Mouse (Mus musculus) MEL (cell line): ENCODE measurements around the gene Kansl2. TPM values are rescaled to one million over a fixed set of nuclear protein-coding genes. Genes with fewer than 3 reads are reported as not detected.
"Not testable (repeated sequence)": the region's sequence is repeated elsewhere in the genome, so short reads cannot be mapped to it uniquely, and the experiment has no call there.

Experiments used
- DNase-seq: peaks from one replicate; pipeline ENCODE4 v3.0.0; 2011; ENCODE audit warnings: low read depth, low spot score
- H3K27ac ChIP-seq: 2 replicates; pipeline ENCODE4 v1.5.1; 2012; ENCODE audit warnings: low read depth, mild to moderate bottlenecking, control low read depth, low read length, moderate library complexity; ENCODE audit not compliant: control insufficient read depth
- H3K27me3 ChIP-seq, 2 experiments: fragments of 150-350 bp in 1 of 2; sonication (generic) in 1 of 2; 2 replicates each; pipeline ENCODE4 v1.6.1; 2012; ENCODE audit warnings: low read length in 2 of 2, mild to moderate bottlenecking in 2 of 2, improper control_type of control experiment in 1 of 2, moderate library complexity in 1 of 2; ENCODE audit not compliant: insufficient read depth in 2 of 2, control insufficient read depth in 1 of 2
- H3K36me3 ChIP-seq, 2 experiments: 2 replicates each; pipeline ENCODE4 v1.6.1; 2012 to 2014; ENCODE audit warnings: low read length in 2 of 2, improper control_type of control experiment in 1 of 2, inconsistent platforms in 1 of 2, mild to moderate bottlenecking in 1 of 2; ENCODE audit not compliant: insufficient read depth in 2 of 2, control insufficient read depth in 1 of 2
- H3K4me1 ChIP-seq, 2 experiments: fragments of 150-350 bp in 1 of 2; sonication (generic) in 1 of 2; 2 replicates each; pipeline ENCODE4 v1.6.1; 2012; ENCODE audit warnings: low read length in 2 of 2, improper control_type of control experiment in 1 of 2, mild to moderate bottlenecking in 1 of 2; ENCODE audit not compliant: insufficient read depth in 2 of 2, control insufficient read depth in 1 of 2
- H3K4me3 ChIP-seq, 2 experiments: fragments of 150-350 bp in 1 of 2; sonication (generic) in 1 of 2; 2 replicates each; pipeline ENCODE4 v1.5.1; 2012; ENCODE audit warnings: low read depth in 2 of 2, low read length in 2 of 2, mild to moderate bottlenecking in 2 of 2, moderate library complexity in 2 of 2, control low read depth in 1 of 2, improper control_type of control experiment in 1 of 2; ENCODE audit not compliant: control insufficient read depth in 1 of 2, insufficient read depth in 1 of 2
- H3K79me2 ChIP-seq: 2 replicates; pipeline ENCODE4 v1.6.1; 2012; ENCODE audit warnings: mild to moderate bottlenecking, low read length, moderate library complexity; ENCODE audit not compliant: control insufficient read depth, poor library complexity, insufficient read depth
- H3K9ac ChIP-seq: 2 replicates; pipeline ENCODE4 v1.6.1; 2012; ENCODE audit warnings: low read depth, mild to moderate bottlenecking, control low read depth, low read length, moderate library complexity; ENCODE audit not compliant: control insufficient read depth, poor library complexity, severe bottlenecking
- H3K9me3 ChIP-seq: fragments of 150-350 bp; sonication (generic); replicated peaks from 2 replicates; pipeline ENCODE4 v1.6.1; 2012; ENCODE audit warnings: mild to moderate bottlenecking, low read length, improper control_type of control experiment, moderate library complexity; ENCODE audit not compliant: insufficient read depth
- BHLHE40 ChIP-seq: IDR thresholded peaks from 2 replicates; pipeline ENCODE4 v1.6.1; 2012; ENCODE audit warnings: low read depth, mild to moderate bottlenecking, inconsistent platforms, low read length, improper control_type of control experiment, borderline replicate concordance
- EP300 ChIP-seq, 2 experiments: IDR thresholded peaks; 2 replicates each; pipeline ENCODE4 v1.6.1; 2011; ENCODE audit warnings: improper control_type of control experiment in 2 of 2, low read length in 2 of 2, low read depth in 1 of 2, mild to moderate bottlenecking in 1 of 2
- ETS1 ChIP-seq: IDR thresholded peaks from 2 replicates; pipeline ENCODE4 v1.6.1; 2012; ENCODE audit warnings: low read depth, mild to moderate bottlenecking, inconsistent platforms, low read length, improper control_type of control experiment, moderate library complexity
- GATA1 ChIP-seq: IDR thresholded peaks from 2 replicates; pipeline ENCODE4 v1.6.1; 2011; ENCODE audit warnings: low read depth, low read length, improper control_type of control experiment
- JUND ChIP-seq: IDR thresholded peaks from 2 replicates; pipeline ENCODE4 v1.6.1; 2011; ENCODE audit warnings: low read depth, mild to moderate bottlenecking, improper control_type of control experiment, low read length
- MAX ChIP-seq: IDR thresholded peaks from 2 replicates; pipeline ENCODE4 v1.6.1; 2011; ENCODE audit warnings: low read length, improper control_type of control experiment
- MXI1 ChIP-seq: IDR thresholded peaks from 2 replicates; pipeline ENCODE4 v1.6.1; 2011; ENCODE audit warnings: mild to moderate bottlenecking, low read depth, low read length, improper control_type of control experiment
- RCOR1 ChIP-seq: IDR thresholded peaks from 2 replicates; pipeline ENCODE4 v1.6.1; 2012; ENCODE audit warnings: low read depth, mild to moderate bottlenecking, inconsistent platforms, low read length, improper control_type of control experiment
- SIN3A ChIP-seq: IDR thresholded peaks from 2 replicates; pipeline ENCODE4 v1.6.1; 2012; ENCODE audit warnings: low read length, improper control_type of control experiment, inconsistent platforms
- TAL1 ChIP-seq: IDR thresholded peaks from 2 replicates; pipeline ENCODE4 v1.6.1; 2012; ENCODE audit warnings: mild to moderate bottlenecking, inconsistent platforms, low read length, moderate library complexity, mixed read lengths
- TBP ChIP-seq: IDR thresholded peaks from 2 replicates; pipeline ENCODE4 v1.8.0; 2011; ENCODE audit warnings: low read depth, low read length, improper control_type of control experiment
- TCF12 ChIP-seq: IDR thresholded peaks from 2 replicates; pipeline ENCODE4 v1.6.1; 2014; ENCODE audit warnings: low read depth, mild to moderate bottlenecking, inconsistent platforms, low read length, improper control_type of control experiment, moderate library complexity
- UBTF ChIP-seq: IDR thresholded peaks from 2 replicates; pipeline ENCODE4 v1.6.1; 2012; ENCODE audit warnings: low read depth, mild to moderate bottlenecking, inconsistent platforms, low read length, improper control_type of control experiment, moderate library complexity, borderline replicate concordance; ENCODE audit not compliant: insufficient read depth
- USF1 ChIP-seq: IDR thresholded peaks from 2 replicates; pipeline ENCODE4 v1.6.1; 2014; ENCODE audit warnings: low read depth, mild to moderate bottlenecking, inconsistent platforms, low read length, improper control_type of control experiment, moderate library complexity
- USF2 ChIP-seq, 2 experiments: IDR thresholded peaks; 2 replicates each; pipeline ENCODE4 v1.6.1; 2011 to 2012; ENCODE audit warnings: improper control_type of control experiment in 2 of 2, low read length in 2 of 2, borderline replicate concordance in 1 of 2, inconsistent platforms in 1 of 2, low read depth in 1 of 2, mild to moderate bottlenecking in 1 of 2; ENCODE audit not compliant: insufficient read depth in 1 of 2
- ZMIZ1 ChIP-seq: IDR thresholded peaks from 2 replicates; pipeline ENCODE4 v1.6.1; 2012; ENCODE audit warnings: low read depth, mild to moderate bottlenecking, inconsistent platforms, low read length, improper control_type of control experiment, moderate library complexity
- polyA plus RNA-seq, 2 experiments: library from polyadenylated mRNA; stranded (reverse) in 1 of 2; unstranded in 1 of 2; fragments of >175 nt in 1 of 2; fragments of >200 nt in 1 of 2; gene quantifications; 2 replicates each; pipeline versions ENCODE4 v1.2.1 to v1.2.4; 2012; ENCODE audit warnings: low replicate concordance in 2 of 2, low read depth in 1 of 2; ENCODE audit not compliant: insufficient read length in 2 of 2, insufficient read depth in 1 of 2, missing spikeins in 1 of 2
- total RNA-seq: library from RNA; depleted of rRNA; stranded (reverse); fragments of 300-350 nt; gene quantifications from 2 replicates; pipeline ENCODE4 v1.2.3, GENCODE M21; 2012

Kansl2 gene
- total and polyA plus RNA-seq, 3 experiments, result 157 to 170 TPM; not detected in 1

- TF ChIP-seq TAL1, result no peak
Measured at GRCm38 (mm10) chr15:98517380-98518355, 16.4 kb downstream of the Kansl2 start (continued).

GRCm38 (mm10) chr15:98514845-98515244 lies 19.2 kb downstream of the Kansl2 start:
- H3K36me3 ChIP-seq, result peaks cover 5 to 15% of the 10 kb centered on the region in 2 experiments
- not testable (repeated sequence) for H3K9me3 ChIP-seq, H3K27me3 ChIP-seq, H3K9ac ChIP-seq, H3K27ac ChIP-seq, H3K79me2 ChIP-seq, H3K4me3 ChIP-seq
- peak; percentile 76 for DNase-seq
- H3K4me1 ChIP-seq, result peaks cover 12 to 30% of the 10 kb centered on the region in 2 experiments
- TF ChIP-seq TBP (peak; percentile 93), UBTF (0 out of 2 replicates have a peak, but pooled peaks have one; percentile 67), ETS1 (peak; percentile 65), SIN3A (peak; percentile 61), EP300 (IDR thresholded peaks at IDR 0.05; ENCODE audit: low read depth in 1 of 2, low read length in 2 of 2) (peak in 1 of 2 experiments; percentile 31; a peak in 1 of 4 replicates), GATA1 (peak; percentile 39; the same call in 1 of the 2 replicates)
- TF ChIP-seq, all 39 proteins: peak for 6; not testable (repeated sequence) for 33

- no peaks in the 10 kb centered on the region; the same call in 1 of the 2 replicates for H3K79me2 ChIP-seq
- peak; percentile 68 for DNase-seq
- H3K4me1 ChIP-seq, result peaks cover 12 to 30% of the 10 kb centered on the region in 2 experiments
- no peak overlapping the region for H3K27ac ChIP-seq
- no peak overlapping the region for H3K4me3 ChIP-seq
- H3K9me3 ChIP-seq, result no peaks in the 10 kb centered on the region
- H3K27me3 ChIP-seq, result no peaks in the 10 kb centered on the region
- H3K9ac ChIP-seq, result no peak overlapping the region
- TF ChIP-seq ZMIZ1 (no peak), BHLHE40 (peak; percentile 67; the same call in 1 of the 2 replicates), ETS1 (peak; percentile 41; the same call in 1 of the 2 replicates), SIN3A (no peak), MXI1 (peak; percentile 24; the same call in 1 of the 2 replicates), TCF12 (no peak), EP300 (IDR thresholded peaks at IDR 0.05; ENCODE audit: low read depth in 1 of 2, low read length in 2 of 2) (peak in 1 of 2 experiments; percentile 32; a peak in 1 of 4 replicates), JUND (no peak), RCOR1 (peak; percentile 34; the same call in 1 of the 2 replicates), USF1 (peak; percentile 89), MAX (peak; percentile 86), USF2 (IDR thresholded peaks at IDR 0.05; ENCODE audit: borderline replicate concordance in 1 of 2, insufficient read depth in 1 of 2, low read depth in 1 of 2, low read length in 2 of 2) (peak; percentile 16 to 64; a peak in 1 of 4 replicates)
- H3K36me3 ChIP-seq, result peaks cover 3 to 15% of the 10 kb centered on the region in 2 experiments; a peak in 2 of 4 replicates
Measured at GRCm38 (mm10) chr15:98514146-98514545, 19.9 kb downstream of the Kansl2 start.

GRCm38 (mm10) chr15:98513676-98514075 lies 20.4 kb downstream of the Kansl2 start:
- not testable (repeated sequence) for H3K4me3 ChIP-seq, H3K27ac ChIP-seq, H3K27me3 ChIP-seq, H3K9me3 ChIP-seq, H3K9ac ChIP-seq, H3K79me2 ChIP-seq
- H3K36me3 ChIP-seq, result peaks cover 3 to 15% of the 10 kb centered on the region in 2 experiments; a peak in 2 of 4 replicates
- DNase-seq, result peak; percentile 44
- H3K4me1 ChIP-seq, result peaks cover 12 to 30% of the 10 kb centered on the region in 2 experiments
